Mouse (Mus musculus): ENCODE results near the gene Cr2.

Gene Cr2

GRCm38 (mm10) chr1:195175980-195176931, at the start of gene Cr2:
Gene Cr2 (minus strand): TSS chr1:195176716.
- TF ChIP-seq GATA4 (IDR thresholded peaks at IDR 0.05; ENCODE audit: insufficient replicate concordance, low read length): no peak

GRCm38 (mm10) chr1:195221781-195222180, 45.3 kb upstream of the Cr2 start:
- no peak for TF ChIP-seq GATA4 (IDR thresholded peaks at IDR 0.05; ENCODE audit: insufficient replicate concordance, low read length)

- no peak for TF ChIP-seq GATA4 (IDR thresholded peaks at IDR 0.05; ENCODE audit: insufficient replicate concordance, low read length)
These were observed 8.2 kb upstream of the Cr2 start for GRCm38 (mm10) chr1:195184746-195185145.

- TF ChIP-seq GATA4 (IDR thresholded peaks at IDR 0.05; ENCODE audit: insufficient replicate concordance, low read length): no peak
These were observed 11.3 kb downstream of the Cr2 start for GRCm38 (mm10) chr1:195164996-195165755.

GRCm38 (mm10) chr1:195132070-195132469, 44.4 kb downstream of the Cr2 start:
- TF ChIP-seq GATA4 (IDR thresholded peaks at IDR 0.05; ENCODE audit: insufficient replicate concordance, low read length): no peak

GRCm38 (mm10) chr1:195131675-195132015, 44.9 kb downstream of the Cr2 start:
- TF ChIP-seq GATA4 (IDR thresholded peaks at IDR 0.05; ENCODE audit: insufficient replicate concordance, low read length): no peak

- TF ChIP-seq GATA4 (IDR thresholded peaks at IDR 0.05; ENCODE audit: insufficient replicate concordance, low read length): peak; percentile 60; the same call in 1 of the 2 replicates
These were observed 45.4 kb downstream of the Cr2 start, which contains the start of gene Cr1l for GRCm38 (mm10) chr1:195130953-195131674. Gene Cr1l (minus strand): TSS chr1:195131586.

GRCm38 (mm10) chr1:195130479-195130878, 46.0 kb downstream of the Cr2 start:
- TF ChIP-seq GATA4 (IDR thresholded peaks at IDR 0.05; ENCODE audit: insufficient replicate concordance, low read length): no peak

- no peak for TF ChIP-seq GATA4 (IDR thresholded peaks at IDR 0.05; ENCODE audit: insufficient replicate concordance, low read length)
These were observed 46.6 kb downstream of the Cr2 start for GRCm38 (mm10) chr1:195129867-195130266.

- TF ChIP-seq GATA4 (IDR thresholded peaks at IDR 0.05; ENCODE audit: insufficient replicate concordance, low read length): no peak
These were observed 62.1 kb downstream of the Cr2 start for GRCm38 (mm10) chr1:195114414-195114813.

GRCm38 (mm10) chr1:195113621-195114020, 62.9 kb downstream of the Cr2 start:
- TF ChIP-seq GATA4 (IDR thresholded peaks at IDR 0.05; ENCODE audit: insufficient replicate concordance, low read length): no peak

- TF ChIP-seq GATA4 (IDR thresholded peaks at IDR 0.05; ENCODE audit: insufficient replicate concordance, low read length): peak; percentile 59; the same call in 1 of the 2 replicates
These were observed 75.8 kb downstream of the Cr2 start for GRCm38 (mm10) chr1:195100693-195101092.

- TF ChIP-seq GATA4 (IDR thresholded peaks at IDR 0.05; ENCODE audit: insufficient replicate concordance, low read length): no peak
These were observed 78.5 kb downstream of the Cr2 start for GRCm38 (mm10) chr1:195098004-195098403.

GRCm38 (mm10) chr1:195092220-195092720, 84.2 kb downstream of the Cr2 start, which contains the start of gene Cd46:
Gene Cd46 (minus strand): TSS chr1:195092249.
- peak; percentile 45; the same call in 1 of the 2 replicates for TF ChIP-seq GATA4 (IDR thresholded peaks at IDR 0.05; ENCODE audit: insufficient replicate concordance, low read length)

- no peak for TF ChIP-seq GATA4 (IDR thresholded peaks at IDR 0.05; ENCODE audit: insufficient replicate concordance, low read length)
These were observed 84.8 kb downstream of the Cr2 start for GRCm38 (mm10) chr1:195091699-195092219.

Measured in liver, adult (tissue).